Mouse (Mus musculus) liver, postnatal 0 days (tissue): ENCODE results near the gene Dhx35.

Experiments used
- CTCF ChIP-seq: sonication (generic); IDR thresholded peaks from 2 replicates; pipeline ENCODE4 v1.5.1; 2016; ENCODE audit warnings: antibody characterized with exemption, low read depth
- EP300 ChIP-seq: IDR thresholded peaks from 2 replicates; pipeline ENCODE4 v1.6.1; 2016; ENCODE audit warnings: antibody characterized with exemption, low read depth, mild to moderate bottlenecking

DNA sequence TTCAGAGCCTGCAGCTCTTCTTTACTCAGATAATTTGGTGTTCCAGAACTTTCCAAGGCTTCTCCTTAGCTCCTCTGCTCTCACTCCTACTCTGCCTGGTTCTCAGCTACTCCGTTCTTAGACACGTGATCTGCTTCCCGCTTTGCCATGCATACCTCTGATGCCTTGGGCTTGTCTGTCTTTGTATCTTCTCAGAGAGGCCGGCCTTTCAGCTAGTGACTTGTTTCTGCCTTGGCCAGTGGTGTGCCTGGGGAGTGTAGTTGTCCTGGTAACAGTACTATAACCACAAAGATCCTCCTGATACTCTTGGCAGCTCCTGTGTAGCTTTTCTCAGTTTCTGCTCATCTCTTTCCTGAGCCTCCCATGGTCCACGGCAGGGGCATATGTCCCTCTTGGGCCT lies 38.6 kb downstream of the Dhx35 start:
- TF ChIP-seq CTCF (no peak), EP300 (no peak)
